Comparison of ENCODE assay signal across 21 mouse cellular contexts in genomic region chr8:124045856-124046255, GRCm38 (mm10). TPM values are rescaled to one million over a fixed set of nuclear protein-coding genes. Genes with fewer than 3 reads are reported as not detected.
DNase-seq lines count a peak whose midpoint lies in the region; ATAC-seq and TF ChIP-seq lines count a peak whose summit lies in the region.
"Had no signal": no experiment of that assay in that cellular context is flagged by ENCODE, and none has a peak within 500 bp of the region (broad histone marks: within the 10 kb centered on the region; RNA-seq: fewer than 3 reads in every experiment).

No protein-coding gene starts in this region.

- H3K4me2 ChIP-seq in stomach, postnatal 0 days (replicated peaks; ENCODE audit: low read depth), result no peak overlapping the region
- H3K4me2 ChIP-seq: embryonic facial prominence, embryonic 13.5 days; liver, embryonic 15.5 days; midbrain, embryonic 11.5 days; neural tube, embryonic 13.5 days had no signal

- DNase-seq in gastrocnemius, adult 18-20 months (ENCODE audit: low spot score), result peak; percentile 12
- no peak for DNase-seq in gastrocnemius, postnatal 14 days
- DNase-seq in urinary bladder, adult 18-20 months (ENCODE audit: low spot score in 2 of 2), result peak; percentile 13 to 41
- DNase-seq in urinary bladder, adult 2 months (ENCODE audit: low spot score), result no peak
- peak; percentile 47 for DNase-seq in stomach, postnatal 0 days (ENCODE audit: low spot score)
- DNase-seq in left cerebral cortex, adult 9 months (ENCODE audit: low spot score in 2 of 2), result no peak
- DNase-seq in ovary, adult 18-20 months (ENCODE audit: low spot score), result no peak
- DNase-seq: adrenal gland, postnatal 36 days; cerebellum, adult 8-10 months; kidney, adult 8-10 months; kidney, postnatal 4 days; left cerebral cortex, postnatal 4 days; thymus, adult 18-20 months had no signal

- no peaks in the 10 kb centered on the region for H3K4me1 ChIP-seq in stomach, postnatal 0 days (replicated peaks; ENCODE audit: control insufficient read depth, insufficient read depth)
- H3K4me1 ChIP-seq: embryonic facial prominence, embryonic 13.5 days; forebrain, embryonic 10.5 days; hindbrain, embryonic 10.5 days; liver, embryonic 15.5 days; neural tube, embryonic 13.5 days had no signal

- H3K9me3 ChIP-seq in stomach, postnatal 0 days (ENCODE audit: control insufficient read depth, low read length), result no peaks in the 10 kb centered on the region
- H3K9me3 ChIP-seq: embryonic facial prominence, embryonic 13.5 days; forebrain, embryonic 10.5 days; hindbrain, embryonic 10.5 days; liver, embryonic 15.5 days; neural tube, embryonic 13.5 days had no signal

- ATAC-seq in erythroid progenitor cell, adult 5-6 weeks (replicated peaks; ENCODE audit: low FRiP score, poor library complexity, severe bottlenecking), result peak; percentile 46
- ATAC-seq in stomach, postnatal 0 days (ENCODE audit: low FRiP score, low TSS enrichment), result peak; percentile 81
- ATAC-seq: Patski had no signal

- TF ChIP-seq EP300 in stomach, postnatal 0 days (optimal IDR thresholded peaks at IDR 0.05), result no peak

- H3K9ac ChIP-seq in stomach, postnatal 0 days (ENCODE audit: low read length), result no peak overlapping the region
- H3K9ac ChIP-seq: embryonic facial prominence, embryonic 13.5 days; liver, embryonic 15.5 days; neural tube, embryonic 13.5 days had no signal

- H3K36me3 ChIP-seq in stomach, postnatal 0 days (ENCODE audit: control insufficient read depth, insufficient read depth, low read length), result peaks cover 12% of the 10 kb centered on the region; the same call in 1 of the 2 replicates

- no peak overlapping the region for H3K4me3 ChIP-seq in stomach, postnatal 0 days (ENCODE audit: low read depth, low read length)
- H3K4me3 ChIP-seq: embryonic facial prominence, embryonic 13.5 days; forebrain, embryonic 10.5 days; hindbrain, embryonic 10.5 days; liver, embryonic 15.5 days; neural tube, embryonic 13.5 days had no signal

- WGBS in stomach, postnatal 0 days, result 67% methylated on average over 8 of the region's 8 CpGs

- no peak overlapping the region; the same call in 1 of the 2 replicates for H3K27ac ChIP-seq in stomach, postnatal 0 days (replicated peaks)
- H3K27ac ChIP-seq: embryonic facial prominence, embryonic 13.5 days; forebrain, embryonic 10.5 days; hindbrain, embryonic 10.5 days; liver, embryonic 15.5 days; neural tube, embryonic 13.5 days had no signal

- TF ChIP-seq CTCF in stomach, postnatal 0 days (IDR thresholded peaks at IDR 0.05; ENCODE audit: low read depth), result no peak

- no peaks in the 10 kb centered on the region for H3K27me3 ChIP-seq in stomach, postnatal 0 days (ENCODE audit: control insufficient read depth, insufficient read depth, low read length)
- H3K27me3 ChIP-seq: embryonic facial prominence, embryonic 13.5 days; liver, embryonic 15.5 days; neural tube, embryonic 13.5 days; Patski had no signal

- intact Hi-C loops in gastrocnemius, postnatal 14 days (cut with DNase I; ENCODE audit: low total_unique reads), result no loop called here

RNA-seq across cellular contexts. Expression of gene Urb2, which starts 24.5 kb away (rescaled TPM):
- total RNA-seq in gastrocnemius, adult 18-20 months (2021), result 1 to 10 TPM; 5.3 to 6.3 TPM
- 1 to 10 TPM; 6.0 to 8.7 TPM for total RNA-seq in gastrocnemius, postnatal 14 days (2021)
- polyA plus RNA-seq in urinary bladder, adult 2 months (2012; rRNA removed), result 6.4 and 6.7 TPM in 2 replicates
- 10.9 and 11.5 TPM in 2 replicates for total RNA-seq in erythroid progenitor cell, adult 5-6 weeks (2015; ENCODE audit: low replicate concordance)
- total RNA-seq in erythroid progenitor cell, adult 5-6 weeks (2017; ENCODE audit: low replicate concordance), result 8.5 and 10.7 TPM in 2 replicates
- polyA plus RNA-seq in stomach, postnatal 0 days (2015; fragmentation: Nextera tagmentation; extraction: Ambion mirVana), result 1.2 and 1.6 TPM in 2 replicates

RNA-seq across cellular contexts. Expression of gene Taf5l, which starts 24.7 kb away (rescaled TPM):
- 10 to 100 TPM; 11.9 to 13.8 TPM for total RNA-seq in gastrocnemius, adult 18-20 months (2021)
- total RNA-seq in gastrocnemius, postnatal 14 days (2021), result 10 to 100 TPM; 11.3 to 12.6 TPM
- 26.4 and 31.1 TPM in 2 replicates for polyA plus RNA-seq in urinary bladder, adult 2 months (2012; rRNA removed)
- 45.0 and 46.9 TPM in 2 replicates for total RNA-seq in erythroid progenitor cell, adult 5-6 weeks (2015; ENCODE audit: low replicate concordance)
- total RNA-seq in erythroid progenitor cell, adult 5-6 weeks (2017; ENCODE audit: low replicate concordance), result 40.3 and 41.6 TPM in 2 replicates
- 18.0 and 21.0 TPM in 2 replicates for polyA plus RNA-seq in stomach, postnatal 0 days (2015; fragmentation: Nextera tagmentation; extraction: Ambion mirVana)

Comparison
In these comparisons a context has a peak if more than half of its experiments do, and no peak if none do; other contexts are left out.
1. DNase-seq: peak in gastrocnemius, adult 18-20 months (single experiment), urinary bladder, adult 18-20 months (2 of 2) and stomach, postnatal 0 days (single experiment); none in gastrocnemius, postnatal 14 days (single experiment), urinary bladder, adult 2 months (single experiment), left cerebral cortex, adult 9 months (0 of 2) and ovary, adult 18-20 months (single experiment).